Mouse (Mus musculus) forebrain, postnatal 0 days (tissue): ENCODE data around the gene Sugp1. TPM values are rescaled to one million over a fixed set of nuclear protein-coding genes. Genes with fewer than 3 reads are reported as not detected.

Source experiments
- ATAC-seq: fragments of 200-750 bp; cut with Nextera tagmentation; 2 replicates; pipeline ENCODE4 v1.8.0; 2017; ENCODE audit warnings: mild to moderate bottlenecking, moderate library complexity
- DNase-seq: peaks from one replicate; pipeline ENCODE4 v3.0.0-alpha.2; 2015
- H3K27ac ChIP-seq: fragments of 300-500 bp; sonication (generic); 2 replicates; pipeline ENCODE4 v1.5.1; 2014; ENCODE audit warnings: low read depth, mild to moderate bottlenecking, antibody characterized with exemption, low read length, moderate library complexity, mixed read lengths
- H3K27me3 ChIP-seq: fragments of 300-500 bp; sonication (generic); 2 replicates; pipeline ENCODE4 v1.6.1; 2014; ENCODE audit warnings: mild to moderate bottlenecking, low read length, mixed read lengths; ENCODE audit not compliant: insufficient read depth
- H3K36me3 ChIP-seq: fragments of 300-500 bp; sonication (generic); 2 replicates; pipeline ENCODE4 v1.6.1; 2014; ENCODE audit warnings: mild to moderate bottlenecking, moderate library complexity; ENCODE audit not compliant: insufficient read depth
- H3K4me1 ChIP-seq: fragments of 300-500 bp; sonication (generic); 2 replicates; pipeline ENCODE4 v1.6.1; 2014; ENCODE audit warnings: antibody characterized with exemption; ENCODE audit not compliant: insufficient read depth
- H3K4me2 ChIP-seq: fragments of 300-500 bp; sonication (generic); 2 replicates; pipeline ENCODE4 v1.6.1; 2014; ENCODE audit warnings: low read depth, mild to moderate bottlenecking, moderate library complexity
- H3K4me3 ChIP-seq: fragments of 300-500 bp; sonication (generic); 2 replicates; pipeline ENCODE4 v1.5.1; 2014; ENCODE audit warnings: low read depth, low read length, mixed read lengths
- H3K9ac ChIP-seq: fragments of 300-500 bp; sonication (generic); 2 replicates; pipeline ENCODE4 v1.6.1; 2014; ENCODE audit warnings: mild to moderate bottlenecking
- H3K9me3 ChIP-seq: fragments of 300-500 bp; sonication (generic); 2 replicates; pipeline ENCODE4 v1.6.1; 2016; ENCODE audit warnings: low read length
- CTCF ChIP-seq: sonication (generic); IDR thresholded peaks from 2 replicates; pipeline ENCODE4 v1.5.1; 2016; ENCODE audit warnings: antibody characterized with exemption, control low read depth, low read depth
- WGBS: fragments of 180-500 bp; shearing (Covaris S2); extraction: QIAGEN DNeasy Blood & Tissue Kit; methylation state at CpG from one replicate; pipeline ENCODE4 v1.1.7; 2014; 5-methylcytosine and 5-hydroxymethylcytosine counted together
- polyA plus RNA-seq: library from polyadenylated mRNA; unstranded; fragments of >200 nt; fragmentation: Nextera tagmentation; extraction: Ambion mirVana; gene quantifications from 2 replicates; pipeline ENCODE4 v1.2.1, GENCODE M21; 2015
- total RNA-seq: library from RNA; depleted of rRNA; stranded (reverse); fragments of >200 nt; gene quantifications from 2 replicates; pipeline ENCODE4 v1.2.3, GENCODE M21; 2014

Gene Sugp1
- total and polyA plus RNA-seq, 2 experiments from 2014 or later: 20.9 to 46.1 TPM

GRCm38 (mm10) chr8:70087836-70088650 is 45.4 kb downstream of the Sugp1 start:
- H3K27me3 ChIP-seq: peaks cover 40% of the 10 kb centered on the region
- DNase-seq: peak; percentile 83

GRCm38 (mm10) chr8:70089296-70089960 is 46.8 kb downstream of the Sugp1 start:
- no peaks in the 10 kb centered on the region for H3K9me3 ChIP-seq

More at GRCm38 (mm10) chr8:70087836-70088650, 45.4 kb downstream of the Sugp1 start:
- peaks cover 21% of the 10 kb centered on the region; the same call in 1 of the 2 replicates for H3K4me1 ChIP-seq
- no peaks in the 10 kb centered on the region for H3K9me3 ChIP-seq
- peak; percentile 94 for TF ChIP-seq CTCF
- 6% methylated on average over 56 of the region's 56 CpGs for WGBS
- H3K4me2 ChIP-seq: peak overlapping the region; percentile 94
- H3K27ac ChIP-seq: no peak overlapping the region
- peak; percentile 80 for ATAC-seq
- peak overlapping the region; percentile 38 for H3K4me3 ChIP-seq
- H3K9ac ChIP-seq: peak overlapping the region; percentile 56
- H3K36me3 ChIP-seq: no peaks in the 10 kb centered on the region

GRCm38 (mm10) chr8:70092786-70093185 is 50.2 kb downstream of the Sugp1 start:
- DNase-seq (no peak), ATAC-seq (no peak)
- no peak overlapping the region for H3K4me2 ChIP-seq
- no peaks in the 10 kb centered on the region for H3K9me3 ChIP-seq
- no peaks in the 10 kb centered on the region; the same call in 1 of the 2 replicates for H3K27me3 ChIP-seq
- no peak overlapping the region for H3K4me3 ChIP-seq
- WGBS: 66% methylated on average over 8 of the region's 8 CpGs
- peaks cover 9% of the 10 kb centered on the region; the same call in 1 of the 2 replicates for H3K4me1 ChIP-seq
- peaks cover 36% of the 10 kb centered on the region for H3K36me3 ChIP-seq
- TF ChIP-seq CTCF: no peak
- no peak overlapping the region for H3K9ac ChIP-seq
- no peak overlapping the region for H3K27ac ChIP-seq

More at GRCm38 (mm10) chr8:70089296-70089960, 46.8 kb downstream of the Sugp1 start:
- Histone ChIP-seq H3K27me3 (peaks cover 27% of the 10 kb centered on the region), H3K4me3 (no peak overlapping the region), H3K27ac (no peak overlapping the region), H3K4me2 (no peak overlapping the region), H3K36me3 (peaks cover 7% of the 10 kb centered on the region; the same call in 1 of the 2 replicates), H3K4me1 (peaks cover 14% of the 10 kb centered on the region; the same call in 1 of the 2 replicates), H3K9ac (no peak overlapping the region)
- ATAC-seq: peak; percentile 54; the same call in 1 of the 2 replicates
- WGBS: 42% methylated on average over 9 of the region's 9 CpGs
- DNase-seq: peak; percentile 55
- TF ChIP-seq CTCF: no peak

DNA sequence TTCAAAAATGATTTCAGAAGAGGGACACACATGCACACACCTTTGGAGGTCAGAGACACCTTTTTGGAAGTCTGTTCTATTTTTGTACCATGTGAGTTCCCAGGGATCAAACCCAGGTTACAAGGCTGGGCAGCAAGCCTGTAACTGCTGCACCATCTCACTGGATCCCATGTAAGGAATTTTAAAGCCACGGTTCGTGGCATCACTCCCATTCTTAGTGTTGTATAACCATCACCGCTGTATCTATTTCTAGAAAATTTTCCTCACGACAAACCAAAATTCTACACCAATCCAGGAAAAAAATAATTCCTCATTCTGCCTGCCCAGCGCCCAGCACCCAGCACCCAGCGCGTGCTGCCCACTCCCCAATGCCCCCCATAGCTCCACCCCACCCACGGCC is 56.7 kb downstream of the Sugp1 start:
- ATAC-seq (no peak), DNase-seq (no peak)
- no peak overlapping the region for H3K27ac ChIP-seq
- peaks cover 92% of the 10 kb centered on the region for H3K36me3 ChIP-seq
- TF ChIP-seq CTCF: no peak
- WGBS: 79% methylated on average over 8 of the region's 8 CpGs
- H3K4me3 ChIP-seq: no peak overlapping the region
- H3K27me3 ChIP-seq: no peaks in the 10 kb centered on the region
- H3K4me1 ChIP-seq: no peaks in the 10 kb centered on the region
- H3K9me3 ChIP-seq: no peaks in the 10 kb centered on the region
- no peak overlapping the region for H3K9ac ChIP-seq
- no peak overlapping the region for H3K4me2 ChIP-seq

GRCm38 (mm10) chr8:70100241-70100640 is 57.6 kb downstream of the Sugp1 start:
- WGBS: 90% methylated on average over 8 of the region's 8 CpGs
- H3K4me2 ChIP-seq: no peak overlapping the region
- no peaks in the 10 kb centered on the region for H3K27me3 ChIP-seq
- no peak overlapping the region for H3K27ac ChIP-seq
- TF ChIP-seq CTCF: no peak
- no peak overlapping the region for H3K9ac ChIP-seq
- no peaks in the 10 kb centered on the region for H3K4me1 ChIP-seq
- no peaks in the 10 kb centered on the region for H3K9me3 ChIP-seq
- no peak for ATAC-seq
- no peak for DNase-seq
- peaks cover 90% of the 10 kb centered on the region for H3K36me3 ChIP-seq
- H3K4me3 ChIP-seq: no peak overlapping the region

GRCm38 (mm10) chr8:70104506-70104905 is 61.9 kb downstream of the Sugp1 start:
- DNase-seq: no peak
- no peak overlapping the region for H3K4me2 ChIP-seq
- ATAC-seq: peak; percentile 54
- no peak overlapping the region for H3K9ac ChIP-seq
- no peak overlapping the region for H3K4me3 ChIP-seq
- H3K27ac ChIP-seq: no peak overlapping the region
- no peaks in the 10 kb centered on the region for H3K27me3 ChIP-seq
- peaks cover 81% of the 10 kb centered on the region for H3K36me3 ChIP-seq
- no peaks in the 10 kb centered on the region for H3K4me1 ChIP-seq
- H3K9me3 ChIP-seq: no peaks in the 10 kb centered on the region
- peak; percentile 64 for TF ChIP-seq CTCF
- WGBS: 15% methylated on average over 6 of the region's 6 CpGs

- WGBS: 75% methylated on average over 7 of the region's 7 CpGs
- no peak overlapping the region for H3K9ac ChIP-seq
These were observed 62.3 kb downstream of the Sugp1 start for GRCm38 (mm10) chr8:70104922-70105321.

More at GRCm38 (mm10) chr8:70104922-70105321, 62.3 kb downstream of the Sugp1 start:
- Histone ChIP-seq H3K27ac (no peak overlapping the region), H3K27me3 (no peaks in the 10 kb centered on the region), H3K4me1 (no peaks in the 10 kb centered on the region), H3K4me3 (no peak overlapping the region), H3K9me3 (no peaks in the 10 kb centered on the region), H3K4me2 (no peak overlapping the region), H3K36me3 (peaks cover 81% of the 10 kb centered on the region)
- no peak for TF ChIP-seq CTCF
- DNase-seq (no peak), ATAC-seq (no peak)
